Mouse (Mus musculus): ENCODE results near the gene Dcst2. TPM values are rescaled to one million over a fixed set of nuclear protein-coding genes. Genes with fewer than 3 reads are reported as not detected.
A peak's percentile ranks its signal among the peaks of the same experiment; 100 is the strongest.

Gene Dcst2
- polyA plus RNA-seq, 1 experiment: 0.01 TPM

- Histone ChIP-seq H3K36me3 (ENCODE audit: control insufficient read depth, insufficient read depth) (peaks cover 10% of the 10 kb centered on the region), H3ac (ENCODE audit: control insufficient read depth, insufficient read length) (no peak overlapping the region), H3K27me3 (ENCODE audit: control insufficient read depth, insufficient read depth, insufficient read length) (no peaks in the 10 kb centered on the region), H3K4me3 (no peak overlapping the region), H3K79me2 (ENCODE audit: control insufficient read depth, insufficient read depth) (peaks cover 52% of the 10 kb centered on the region), H3K4me2 (ENCODE audit: low read depth) (no peak overlapping the region)
- TF ChIP-seq POLR2A (IDR thresholded peaks at IDR 0.05; ENCODE audit: insufficient read length, low read depth): no peak
- TF ChIP-seq SRF (IDR thresholded peaks at IDR 0.05; ENCODE audit: control insufficient read depth, insufficient read length, low read depth): no peak
- TF ChIP-seq TCF3 (IDR thresholded peaks at IDR 0.05; ENCODE audit: insufficient read length, low read depth): no peak
- TF ChIP-seq REST (IDR thresholded peaks at IDR 0.05; ENCODE audit: insufficient read depth, insufficient read length): no peak
- TF ChIP-seq MYOG (IDR thresholded peaks at IDR 0.05; ENCODE audit: control insufficient read depth in 1 of 3, insufficient read depth in 1 of 3, insufficient read length in 2 of 3, low read depth in 2 of 3): no peak
- TF ChIP-seq USF1 (IDR thresholded peaks at IDR 0.05; ENCODE audit: low read depth): no peak
- TF ChIP-seq TCF12 (IDR thresholded peaks at IDR 0.05; ENCODE audit: insufficient read depth, poor library complexity, severe bottlenecking): no peak
- no peak for TF ChIP-seq POLR2AphosphoS2 (IDR thresholded peaks at IDR 0.05; ENCODE audit: insufficient read length, low read depth)
- TF ChIP-seq CEBPB (IDR thresholded peaks at IDR 0.05; ENCODE audit: insufficient read depth, poor library complexity, severe bottlenecking): no peak
- no peak for TF ChIP-seq MYOD1 (IDR thresholded peaks at IDR 0.05; ENCODE audit: control insufficient read depth in 1 of 3, insufficient read length in 2 of 3, low read depth in 2 of 3)
- no peak for TF ChIP-seq MAX (IDR thresholded peaks at IDR 0.05; ENCODE audit: low read depth)
- no peak for TF ChIP-seq E2F4 (IDR thresholded peaks at IDR 0.05; ENCODE audit: insufficient read depth)
These were observed 23.7 kb downstream of the Dcst2 start for GRCm38 (mm10) chr3:89385451-89385850.

- Histone ChIP-seq H3K27me3 (ENCODE audit: control insufficient read depth, insufficient read depth, insufficient read length) (no peaks in the 10 kb centered on the region), H3K79me2 (ENCODE audit: control insufficient read depth, insufficient read depth) (peaks cover 62% of the 10 kb centered on the region), H3ac (ENCODE audit: control insufficient read depth, insufficient read length) (no peak overlapping the region), H3K4me3 (no peak overlapping the region), H3K36me3 (ENCODE audit: control insufficient read depth, insufficient read depth) (peaks cover 10% of the 10 kb centered on the region), H3K4me2 (ENCODE audit: low read depth) (no peak overlapping the region)
- TF ChIP-seq POLR2A (IDR thresholded peaks at IDR 0.05; ENCODE audit: insufficient read length, low read depth) (no peak), POLR2AphosphoS2 (IDR thresholded peaks at IDR 0.05; ENCODE audit: insufficient read length, low read depth) (no peak), MYOD1 (IDR thresholded peaks at IDR 0.05; ENCODE audit: control insufficient read depth in 1 of 3, insufficient read length in 2 of 3, low read depth in 2 of 3) (no peak), E2F4 (IDR thresholded peaks at IDR 0.05; ENCODE audit: insufficient read depth) (no peak), TCF3 (IDR thresholded peaks at IDR 0.05; ENCODE audit: insufficient read length, low read depth) (no peak)
These were observed 25.0 kb downstream of the Dcst2 start for GRCm38 (mm10) chr3:89386438-89387420.

- H3K27me3 ChIP-seq (ENCODE audit: control insufficient read depth, insufficient read depth, insufficient read length): no peaks in the 10 kb centered on the region
- no peak overlapping the region for H3K4me2 ChIP-seq (ENCODE audit: low read depth)
- no peak overlapping the region for H3K4me3 ChIP-seq
- peaks cover 60% of the 10 kb centered on the region for H3K79me2 ChIP-seq (ENCODE audit: control insufficient read depth, insufficient read depth)
- H3ac ChIP-seq (ENCODE audit: control insufficient read depth, insufficient read length): no peak overlapping the region
- TF ChIP-seq MAX (IDR thresholded peaks at IDR 0.05; ENCODE audit: low read depth): no peak
- peaks cover 10% of the 10 kb centered on the region for H3K36me3 ChIP-seq (ENCODE audit: control insufficient read depth, insufficient read depth)
These were observed 25.9 kb downstream of the Dcst2 start for GRCm38 (mm10) chr3:89387632-89388031.

DNA sequence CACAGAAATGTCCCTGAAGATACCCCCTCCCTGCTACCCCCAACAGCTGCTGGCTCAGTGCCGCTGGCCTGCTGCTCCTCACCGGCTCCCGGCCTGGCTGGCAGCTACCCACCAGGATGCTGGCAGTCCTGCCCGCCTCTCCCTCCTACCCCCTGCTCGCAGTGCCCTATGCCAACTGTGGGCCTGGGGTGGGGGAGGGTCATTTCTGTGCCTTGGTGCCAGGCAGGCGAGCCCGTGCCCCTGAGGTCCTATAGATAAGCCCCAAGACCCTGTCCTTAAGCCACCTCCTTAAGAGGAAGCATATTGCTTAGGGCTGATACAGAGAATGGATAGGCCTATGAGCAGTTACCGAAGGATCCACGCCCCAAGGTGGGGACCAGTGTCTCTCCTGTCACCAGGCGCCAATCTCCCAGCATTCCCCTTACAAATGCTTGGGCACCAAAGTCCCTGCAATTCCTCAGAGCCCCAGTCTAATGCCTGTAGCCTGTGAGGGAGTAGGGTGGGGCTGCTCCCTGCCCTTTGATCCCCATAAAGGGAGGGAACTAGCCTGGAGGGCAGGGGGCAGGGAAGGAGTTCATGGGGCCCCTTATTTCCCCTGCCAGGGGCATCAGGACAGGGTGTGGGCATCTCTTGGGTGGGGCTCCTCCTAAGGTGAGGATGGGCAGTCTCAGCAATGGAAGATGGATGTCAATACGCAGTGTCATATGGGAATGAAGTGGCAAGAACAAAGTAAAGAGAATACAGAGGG lies 26.5 kb downstream of the Dcst2 start:
- H3K27me3 ChIP-seq (ENCODE audit: control insufficient read depth, insufficient read depth, insufficient read length): no peaks in the 10 kb centered on the region
- H3K4me3 ChIP-seq: no peak overlapping the region
- H3K36me3 ChIP-seq (ENCODE audit: control insufficient read depth, insufficient read depth): peaks cover 10% of the 10 kb centered on the region
- H3K4me2 ChIP-seq (ENCODE audit: low read depth): no peak overlapping the region
- no peak overlapping the region for H3ac ChIP-seq (ENCODE audit: control insufficient read depth, insufficient read length)
- peak in 1 of 3 experiments; percentile 35 for TF ChIP-seq MYOD1 (IDR thresholded peaks at IDR 0.05; ENCODE audit: control insufficient read depth in 1 of 3, insufficient read length in 2 of 3, low read depth in 2 of 3)
- TF ChIP-seq MYOG (IDR thresholded peaks at IDR 0.05; ENCODE audit: control insufficient read depth in 1 of 3, insufficient read depth in 1 of 3, insufficient read length in 2 of 3, low read depth in 2 of 3): peak in 2 of 3 experiments; percentile 52 to 68
- peak; percentile 15 for TF ChIP-seq POLR2A (IDR thresholded peaks at IDR 0.05; ENCODE audit: insufficient read length, low read depth)
- TF ChIP-seq TCF3 (IDR thresholded peaks at IDR 0.05; ENCODE audit: insufficient read length, low read depth): no peak
- peaks cover 57% of the 10 kb centered on the region for H3K79me2 ChIP-seq (ENCODE audit: control insufficient read depth, insufficient read depth)
